Mouse (Mus musculus) erythroblast, embryonic 14.5 days (primary cell): Measurements from ENCODE around the gene Cyp26c1.

Experiments used
- GATA1 ChIP-seq: IDR thresholded peaks from 2 replicates; pipeline ENCODE4 v1.6.1; 2012; ENCODE audit warnings: low read length, inconsistent platforms, mixed read lengths
- TAL1 ChIP-seq: IDR thresholded peaks from 3 replicates; pipeline ENCODE4 v1.6.1; 2012; ENCODE audit warnings: low read length, inconsistent platforms, mixed read lengths

DNA sequence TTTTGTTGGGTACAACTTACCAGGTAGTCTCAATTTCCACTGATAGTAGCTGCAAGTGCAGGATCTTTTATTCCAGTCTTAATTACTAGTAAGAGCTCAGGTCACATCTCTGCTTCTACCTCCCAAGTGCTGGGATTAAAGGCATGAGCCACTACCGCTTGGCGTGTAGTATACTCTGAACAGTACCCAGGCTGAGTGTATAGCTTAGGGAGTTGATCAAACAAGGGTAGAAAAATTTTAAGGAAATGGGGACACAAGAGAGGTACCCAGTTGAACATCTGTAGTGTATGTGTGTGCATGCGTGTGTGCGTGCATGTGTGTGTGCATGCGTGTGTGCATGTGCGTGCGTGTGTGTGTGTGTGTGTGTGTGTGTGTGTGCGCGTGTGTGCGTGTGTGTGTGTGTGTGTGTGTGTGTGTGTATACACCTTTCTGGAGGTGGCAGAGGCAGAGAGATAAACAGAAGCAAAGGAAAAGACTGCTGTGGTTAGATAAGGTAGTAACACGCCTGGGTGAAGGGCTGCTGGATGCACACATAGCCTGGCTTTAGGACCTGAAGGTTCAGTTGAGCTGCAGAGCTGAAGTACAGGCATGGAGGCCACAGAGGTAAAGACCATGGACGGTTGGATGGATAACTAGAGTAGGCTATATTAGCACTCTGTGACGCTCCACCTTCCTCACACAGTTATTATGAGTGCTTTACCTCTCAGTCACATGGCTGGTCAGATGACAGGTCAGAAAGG lies 17.4 kb upstream of the Cyp26c1 start:
- TF ChIP-seq TAL1, result peak; percentile 82
- TF ChIP-seq GATA1, result peak; percentile 65
